Mouse (Mus musculus) neutrophil, adult 5-6 weeks (primary cell): Measurements from ENCODE around the gene Gsdme. TPM values are rescaled to one million over a fixed set of nuclear protein-coding genes. Genes with fewer than 3 reads are reported as not detected.

Experiments used
- ATAC-seq: fragments of 151-379, 151-347 bp; 2 replicates; pipeline ENCODE4 v1.8.0; 2017; ENCODE audit warnings: mild to moderate bottlenecking, moderate TSS enrichment; ENCODE audit not compliant: insufficient number of reproducible peaks, poor library complexity, low FRiP score, severe bottlenecking; ENCODE audit errors: extremely low read depth
- total RNA-seq: library from RNA; stranded (forward); fragments of 200-1000 nt; gene quantifications from 2 replicates; pipeline ENCODE4 v1.2.3, GENCODE M21; 2017

Gsdme gene
- 60.9 and 63.4 TPM in 2 replicates for total RNA-seq

- no peak for ATAC-seq
Observed at GRCm38 (mm10) chr6:50263670-50264069, at the start of gene Gsdme. Gene Gsdme (minus strand): TSS chr6:50263862.

DNA sequence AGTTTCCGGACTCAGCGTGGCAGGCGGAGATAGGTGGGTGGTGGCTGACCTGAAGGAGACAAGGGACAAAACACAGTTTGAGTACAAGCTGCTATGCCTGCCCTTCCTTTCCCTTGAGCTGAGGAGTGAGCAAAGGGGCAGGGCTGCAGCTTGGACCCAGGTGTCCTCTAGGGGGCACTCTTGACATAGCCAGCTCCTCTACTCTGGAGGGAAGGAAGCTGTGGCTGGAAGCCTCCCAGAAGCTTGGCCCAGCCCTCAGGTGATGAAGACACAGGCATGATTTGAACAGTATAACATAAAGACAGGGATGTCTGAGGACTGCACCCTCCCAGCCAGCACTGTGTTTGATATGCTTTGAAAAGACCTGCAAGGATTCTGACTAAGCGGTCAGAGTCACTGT is 49.0 kb upstream of the Gsdme start:
- peak; percentile 92 for ATAC-seq

GRCm38 (mm10) chr6:50309019-50309418 is 45.4 kb upstream of the Gsdme start:
- no peak for ATAC-seq

GRCm38 (mm10) chr6:50306625-50307024 is 43.0 kb upstream of the Gsdme start:
- 0 out of 2 replicates have a peak, but pooled peaks have one; percentile 13 for ATAC-seq

DNA sequence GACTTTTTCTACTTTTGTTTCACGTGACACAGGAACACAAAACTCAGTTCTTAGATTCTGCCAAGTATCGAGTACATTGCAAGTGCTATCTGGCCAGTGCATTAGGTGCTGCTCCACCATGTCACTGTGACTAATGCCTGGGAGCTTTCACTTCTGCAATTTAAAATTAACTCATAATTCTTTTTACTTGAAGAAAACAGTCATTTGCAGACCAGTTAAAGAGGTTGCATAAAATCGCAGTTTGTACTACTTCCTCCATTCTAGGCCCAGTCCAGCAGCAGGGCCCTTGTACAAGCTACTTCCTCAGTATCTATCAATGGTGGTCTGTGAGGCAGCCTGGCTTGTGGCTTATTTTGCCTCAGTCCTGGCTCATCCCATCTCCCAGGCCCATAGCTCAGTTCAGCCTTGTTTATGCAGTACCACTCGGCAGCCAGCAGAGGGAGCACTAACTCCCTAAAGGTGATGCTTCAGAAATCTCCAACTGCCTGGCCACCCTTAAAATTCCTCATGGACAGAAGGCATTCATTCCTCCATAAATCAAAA is 41.4 kb upstream of the Gsdme start:
- ATAC-seq = peak; percentile 76

DNA sequence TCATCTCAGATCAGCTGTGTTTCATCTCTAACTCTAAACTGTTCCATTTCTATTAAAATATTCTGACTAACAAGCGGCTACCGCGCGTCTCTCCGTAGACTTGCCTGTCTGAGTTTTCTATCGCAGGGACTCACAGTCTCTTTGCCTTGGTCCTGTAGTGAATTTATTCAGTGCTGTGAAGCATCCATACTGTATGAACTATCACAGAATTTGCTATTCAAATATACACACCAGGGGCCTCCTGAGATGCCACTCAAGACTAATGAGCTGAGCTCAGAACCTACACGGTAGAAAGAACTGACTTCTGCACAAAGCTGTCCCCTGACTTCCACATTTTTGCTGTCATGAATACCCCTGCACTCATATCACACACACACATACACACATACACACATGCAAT is 37.5 kb upstream of the Gsdme start:
- ATAC-seq = no peak

- ATAC-seq = no peak
Observed at GRCm38 (mm10) chr6:50300622-50301021, 37.0 kb upstream of the Gsdme start.

DNA sequence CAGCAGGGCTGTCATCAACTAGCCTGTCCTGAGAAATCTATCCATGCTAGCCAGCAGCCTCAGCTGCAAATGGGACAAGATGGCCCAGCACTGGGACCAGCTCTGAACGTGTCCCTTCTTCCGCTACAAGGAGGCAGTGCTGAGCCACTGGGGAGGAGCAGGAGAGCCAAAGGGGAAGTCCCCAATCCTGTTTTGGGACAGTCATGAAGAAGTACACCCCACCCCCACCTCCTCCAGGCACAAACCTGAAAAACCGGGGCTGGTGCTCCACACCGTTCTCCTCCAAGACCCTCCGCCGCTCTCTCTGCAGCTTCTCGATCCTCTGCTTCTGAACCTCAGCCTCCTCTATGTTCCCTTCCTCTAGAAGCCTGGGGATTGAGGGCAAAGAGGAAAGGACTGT is 35.4 kb upstream of the Gsdme start:
- ATAC-seq = no peak

DNA sequence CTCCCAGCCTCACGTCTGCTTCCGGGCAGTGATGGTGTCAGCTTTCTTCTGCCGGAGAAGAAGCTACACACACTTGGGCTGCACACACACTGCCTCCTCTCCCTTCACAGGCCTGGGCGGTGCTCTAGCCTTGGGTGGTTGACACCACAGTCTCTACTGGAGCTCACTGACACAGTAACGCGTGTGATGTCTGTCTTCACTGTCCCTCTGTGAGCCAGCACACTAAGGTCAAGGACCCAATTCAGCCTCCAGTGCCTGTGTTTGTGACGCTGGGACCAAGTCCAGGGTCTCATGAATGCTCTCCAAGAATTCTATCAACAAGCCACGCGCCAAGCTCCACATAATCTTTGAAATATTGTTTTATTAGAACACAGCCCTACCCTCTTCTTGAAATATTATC is 34.0 kb upstream of the Gsdme start:
- ATAC-seq = no peak

- no peak for ATAC-seq
Observed at GRCm38 (mm10) chr6:50295136-50295535, 31.5 kb upstream of the Gsdme start.

GRCm38 (mm10) chr6:50294128-50294527 is 30.5 kb upstream of the Gsdme start:
- peak; percentile 88 for ATAC-seq

DNA sequence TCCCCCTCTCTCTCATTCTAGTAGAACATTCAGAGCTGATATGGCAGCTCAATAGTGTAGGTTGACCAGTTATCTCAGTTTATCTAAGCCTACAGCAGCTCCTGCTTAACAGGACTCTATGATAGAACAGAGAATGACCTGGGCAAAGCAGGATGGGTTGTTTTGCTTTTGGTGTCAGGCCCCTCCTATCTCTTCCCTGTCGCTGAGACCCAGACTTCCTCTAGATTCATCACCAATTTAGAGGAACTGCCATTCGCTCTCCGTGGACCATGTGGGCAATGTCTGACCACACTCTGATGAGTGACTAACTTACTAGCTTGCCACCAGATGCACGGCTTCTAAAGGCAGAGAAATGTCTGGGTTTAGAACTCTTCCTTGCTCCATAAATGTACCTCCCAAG is 28.0 kb upstream of the Gsdme start:
- ATAC-seq = peak; percentile 86

- no peak for ATAC-seq
Observed at GRCm38 (mm10) chr6:50286881-50287280, 23.2 kb upstream of the Gsdme start.

DNA sequence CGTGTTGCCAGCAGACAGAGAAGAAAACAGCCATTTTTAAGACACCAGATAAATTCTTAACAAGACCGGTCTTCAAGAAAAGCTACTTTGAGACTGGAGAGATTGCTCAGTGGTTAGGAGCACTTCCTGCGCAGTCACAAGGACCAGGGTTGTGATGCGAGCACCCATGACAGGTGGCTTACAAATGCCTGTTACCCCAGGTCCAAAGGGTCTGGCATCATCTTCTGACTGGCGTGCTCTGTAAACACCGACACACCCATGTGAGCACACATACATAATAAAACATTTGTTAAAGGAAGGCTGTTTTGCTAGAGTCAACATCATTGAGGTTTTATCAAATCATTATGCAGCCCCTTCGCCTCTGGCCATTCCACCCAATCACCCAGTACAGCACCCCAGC is 16.0 kb upstream of the Gsdme start:
- no peak for ATAC-seq

DNA sequence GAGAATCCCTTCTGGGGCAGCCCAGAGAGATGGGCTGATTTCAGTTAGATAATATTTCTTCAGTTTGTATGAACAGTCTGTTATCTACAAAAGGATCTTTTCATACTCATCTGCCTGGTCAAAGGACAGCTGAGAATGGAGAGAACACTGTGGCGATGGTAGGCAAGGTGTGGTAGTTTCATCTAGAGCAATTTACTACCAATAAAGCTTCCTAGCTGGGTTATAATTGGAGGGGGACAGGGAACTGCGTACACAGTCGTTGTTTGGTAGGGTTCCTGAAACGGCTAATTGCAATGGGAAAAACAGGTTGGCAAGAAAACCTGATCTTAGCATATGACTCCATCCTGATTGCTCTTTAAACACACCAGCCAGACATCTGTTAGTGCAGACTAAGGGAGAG is 10.3 kb upstream of the Gsdme start:
- no peak for ATAC-seq

- ATAC-seq = no peak
Observed at GRCm38 (mm10) chr6:50273416-50273815, 9.8 kb upstream of the Gsdme start.

- no peak for ATAC-seq
Observed at GRCm38 (mm10) chr6:50262310-50262709, 1.4 kb downstream of the Gsdme start.

DNA sequence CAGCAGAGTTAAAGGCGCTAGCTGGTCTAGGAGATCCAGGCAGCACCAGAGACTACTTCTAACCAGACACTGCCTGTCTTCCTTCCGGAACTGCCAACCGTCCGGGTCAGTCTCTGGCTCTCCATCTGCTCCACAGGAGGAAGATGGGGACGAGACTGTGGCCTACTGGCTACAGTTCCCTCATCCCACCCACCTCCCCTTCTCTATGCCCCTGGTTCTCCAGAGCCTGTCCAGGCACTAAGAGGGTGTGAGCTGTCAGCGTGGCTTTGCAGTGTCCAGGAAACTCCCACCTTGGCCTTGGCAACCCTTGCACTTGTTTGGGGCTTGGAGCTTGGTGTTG is 1.8 kb downstream of the Gsdme start:
- ATAC-seq = no peak

DNA sequence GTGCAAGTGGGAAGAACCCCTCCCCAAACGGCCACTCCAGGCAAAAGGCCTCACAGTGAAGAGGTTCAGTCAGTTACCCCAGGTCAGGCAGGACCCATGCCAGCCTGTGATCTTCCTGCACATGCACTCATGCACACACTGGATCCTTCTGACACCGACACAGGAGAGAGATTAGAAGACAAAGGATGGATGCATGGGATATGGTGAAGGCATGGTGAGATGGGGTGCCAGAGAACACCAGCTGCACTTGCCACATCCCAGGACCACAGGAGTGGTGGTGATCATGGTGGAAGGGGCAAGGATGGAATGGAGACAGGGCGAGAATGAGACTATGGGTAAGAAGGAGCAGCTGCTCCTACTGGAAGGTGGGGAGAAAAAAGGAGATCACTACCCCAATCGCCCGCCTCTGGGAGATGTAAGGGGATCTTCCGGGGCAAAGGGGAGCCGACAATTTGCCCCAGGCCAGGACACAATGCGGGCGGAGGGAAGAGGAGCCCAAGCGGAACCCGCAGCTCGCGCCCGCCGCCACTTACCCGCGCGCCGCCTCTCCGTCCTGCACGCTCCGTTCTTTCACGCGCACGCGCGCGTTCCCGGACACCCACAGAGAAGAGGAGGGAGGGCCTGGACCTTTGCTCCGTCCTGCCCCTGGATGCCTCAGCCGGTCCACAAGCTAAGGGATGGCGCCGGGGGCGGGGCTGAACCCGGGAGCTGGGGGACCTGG is 2.3 kb downstream of the Gsdme start:
- peak; percentile 84 for ATAC-seq

GRCm38 (mm10) chr6:50255356-50255755 is 8.3 kb downstream of the Gsdme start:
- no peak for ATAC-seq

GRCm38 (mm10) chr6:50254723-50255184 is 8.9 kb downstream of the Gsdme start:
- peak; percentile 85 for ATAC-seq
